Mouse (Mus musculus): ENCODE measurements around the gene Tpcn1.

Tpcn1 gene

GRCm38 (mm10) chr5:120558041-120558440 lies 30.4 kb downstream of the Tpcn1 start:
- DNase-seq (ENCODE audit: low read depth): no peak

DNA sequence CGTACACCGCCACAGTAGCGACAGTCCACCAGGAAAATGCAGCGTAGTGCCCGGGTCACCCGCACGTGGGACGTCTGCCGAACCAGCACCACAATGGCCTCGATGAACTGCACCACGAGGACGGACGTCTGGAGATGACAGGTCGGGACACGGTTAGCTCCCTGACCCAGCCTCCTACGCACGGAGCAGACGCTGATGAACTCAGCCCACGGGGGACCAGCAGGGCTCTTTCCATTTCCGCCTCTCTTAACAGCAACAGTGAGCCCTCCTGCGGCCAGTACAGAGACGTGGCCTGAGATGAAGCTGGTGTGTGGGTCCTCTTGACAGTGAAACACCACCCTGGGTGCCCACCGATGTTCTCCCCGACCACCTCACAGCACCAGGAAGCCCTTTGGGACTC lies 32.6 kb downstream of the Tpcn1 start:
- DNase-seq (ENCODE audit: low read depth): no peak

GRCm38 (mm10) chr5:120550673-120551072 lies 37.8 kb downstream of the Tpcn1 start:
- no peak for DNase-seq (ENCODE audit: low read depth)

- DNase-seq (ENCODE audit: low read depth): no peak
Observed at GRCm38 (mm10) chr5:120550137-120550536, 38.3 kb downstream of the Tpcn1 start.

- no peak for DNase-seq (ENCODE audit: low read depth)
Observed at GRCm38 (mm10) chr5:120548236-120548850, 40.1 kb downstream of the Tpcn1 start.

GRCm38 (mm10) chr5:120536632-120537031 lies 51.8 kb downstream of the Tpcn1 start:
- no peak for DNase-seq (ENCODE audit: low read depth)

GRCm38 (mm10) chr5:120536046-120536445 lies 52.4 kb downstream of the Tpcn1 start:
- DNase-seq (ENCODE audit: low read depth): no peak

GRCm38 (mm10) chr5:120534686-120535075 lies 53.8 kb downstream of the Tpcn1 start:
- DNase-seq (ENCODE audit: low read depth): no peak

GRCm38 (mm10) chr5:120534071-120534685 lies 54.3 kb downstream of the Tpcn1 start:
- no peak for DNase-seq (ENCODE audit: low read depth)

DNA sequence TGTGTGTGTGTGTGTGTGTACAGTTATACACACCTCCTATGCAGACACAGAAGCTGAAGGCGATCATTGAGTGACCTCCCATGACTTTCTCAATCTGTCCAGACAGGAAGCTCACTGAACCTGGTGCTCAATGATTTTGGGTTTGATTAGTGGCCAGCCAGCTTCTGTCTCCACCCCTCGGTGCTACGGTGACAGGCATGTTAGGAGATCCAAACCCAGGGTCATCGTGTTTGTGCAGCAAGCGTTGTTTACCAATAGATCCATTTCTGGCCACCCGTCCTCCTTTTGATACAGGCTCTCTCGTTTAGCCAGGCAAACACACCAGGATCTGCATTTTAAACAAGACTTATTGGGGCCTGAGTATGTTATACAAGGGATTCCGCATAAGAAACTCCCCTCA lies 56.8 kb downstream of the Tpcn1 start:
- no peak for DNase-seq (ENCODE audit: low read depth)

- no peak for DNase-seq (ENCODE audit: low read depth)
Observed at GRCm38 (mm10) chr5:120527296-120527964, 61.0 kb downstream of the Tpcn1 start.

DNA sequence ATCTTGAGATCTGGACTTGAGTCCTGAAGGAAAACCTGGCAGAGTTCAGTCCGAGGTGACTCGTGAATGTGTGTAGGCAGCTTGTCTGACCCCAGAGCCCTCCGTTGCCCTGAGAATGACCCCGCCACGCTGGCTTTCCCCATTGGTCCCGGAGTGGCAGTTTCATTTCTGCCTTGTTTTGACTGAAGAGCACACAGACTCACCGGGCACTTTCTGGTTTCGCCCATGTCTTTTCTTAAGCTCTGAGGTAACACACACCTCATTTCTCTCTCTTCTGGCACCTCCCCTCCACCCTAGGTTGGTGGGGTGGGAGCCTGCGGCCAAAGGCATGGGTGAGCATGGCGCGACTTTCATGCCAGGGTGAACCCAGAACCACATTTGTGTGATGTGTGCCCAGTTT lies 62.2 kb downstream of the Tpcn1 start:
- DNase-seq (ENCODE audit: low read depth): no peak

GRCm38 (mm10) chr5:120525737-120526136 lies 62.7 kb downstream of the Tpcn1 start:
- no peak for DNase-seq (ENCODE audit: low read depth)

- no peak for DNase-seq (ENCODE audit: low read depth)
Observed at GRCm38 (mm10) chr5:120524736-120525135, 63.7 kb downstream of the Tpcn1 start.

DNA sequence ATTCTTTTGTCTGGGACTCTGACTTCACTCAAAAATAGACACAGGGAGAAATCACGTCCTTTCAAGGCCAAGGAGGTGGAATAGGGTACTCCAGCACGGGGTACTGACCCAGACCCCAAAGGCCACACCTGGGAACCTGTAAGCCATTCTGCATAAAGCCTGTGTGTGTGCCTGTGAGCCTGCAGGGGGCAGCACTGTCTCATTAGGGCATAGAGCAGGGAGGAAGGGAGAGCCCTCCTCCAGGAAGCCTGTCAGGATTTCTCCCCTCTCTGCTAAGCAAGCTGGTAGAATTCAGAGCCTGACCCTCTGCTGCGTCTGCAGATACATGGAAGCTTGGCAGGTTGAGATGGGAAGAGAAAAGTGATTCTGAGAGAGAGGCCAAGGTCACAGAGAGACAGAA lies 65.8 kb downstream of the Tpcn1 start:
- no peak for DNase-seq (ENCODE audit: low read depth)

DNA sequence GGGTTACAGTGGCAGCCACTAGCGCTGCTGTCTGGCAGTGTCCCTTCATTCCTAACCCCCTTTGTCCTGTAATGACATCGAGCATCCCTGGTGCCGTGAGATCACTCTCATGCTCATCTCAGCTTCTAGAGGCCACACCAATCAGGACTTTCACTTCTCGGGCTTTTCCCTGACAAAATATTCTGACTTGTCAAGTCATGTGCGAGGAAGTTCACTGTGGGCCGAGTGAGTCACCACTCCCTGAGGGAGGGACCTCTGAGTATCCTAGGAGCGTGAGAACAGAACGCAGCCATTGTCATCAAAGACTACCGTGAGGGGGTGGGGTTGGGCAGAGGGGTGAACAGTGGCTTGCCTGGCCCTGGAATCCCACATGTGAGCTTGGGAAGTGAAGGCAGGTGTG lies 70.9 kb downstream of the Tpcn1 start:
- peak; percentile 89 for DNase-seq (ENCODE audit: low read depth)

GRCm38 (mm10) chr5:120516221-120516984 lies 72.1 kb downstream of the Tpcn1 start:
- no peak for DNase-seq (ENCODE audit: low read depth)

- DNase-seq (ENCODE audit: low read depth): no peak
Observed at GRCm38 (mm10) chr5:120515451-120515850, 73.0 kb downstream of the Tpcn1 start.

DNA sequence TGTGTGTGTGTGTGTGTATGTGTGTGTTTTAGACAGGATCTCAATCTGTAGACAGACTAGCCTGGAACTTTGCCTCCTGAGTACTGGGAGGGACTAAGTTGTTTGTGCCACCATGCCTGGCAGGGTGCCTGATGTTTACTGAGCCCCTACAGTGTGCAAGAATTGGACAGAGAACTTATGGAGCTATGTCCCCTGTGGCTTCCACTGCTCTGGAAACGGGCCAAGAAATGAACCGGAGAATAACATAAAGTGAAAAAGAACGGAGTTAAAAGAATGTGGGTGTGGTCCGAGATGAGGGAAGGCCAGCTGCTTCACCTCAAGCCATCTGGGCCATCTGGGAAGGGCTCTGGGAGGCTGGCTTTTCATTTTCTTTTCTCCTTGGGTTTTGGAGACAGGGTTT lies 73.7 kb downstream of the Tpcn1 start:
- DNase-seq (ENCODE audit: low read depth): no peak

GRCm38 (mm10) chr5:120514031-120514677 lies 74.3 kb downstream of the Tpcn1 start:
- no peak for DNase-seq (ENCODE audit: low read depth)

GRCm38 (mm10) chr5:120512911-120513555 lies 75.4 kb downstream of the Tpcn1 start:
- no peak for DNase-seq (ENCODE audit: low read depth)

All from fibroblast of lung, adult 2 months (primary cell).